Mouse (Mus musculus) Patski (cell line): ENCODE measurements at regions not wholly inside any gene's neighbourhood (a gene's known extent, or its start where the extent isn't known, plus 50 kb on each side); places are given as distances from the start of the nearest gene placed in this dataset.
"Not testable (repeated sequence)": the region's sequence is repeated elsewhere in the genome, so short reads cannot be mapped to it uniquely, and the experiment has no call there.

ENCODE experiments used
- ATAC-seq: fragments of 100-300 bp; one replicate; pipeline ENCODE4 v1.8.0; 2021
- CTCF ChIA-PET: fragments of 350-600 bp; sonication (Branson Sonifier 250); formaldehyde crosslinking; loops from one replicate; lab custom pipeline; 2022; ENCODE audit warnings: inconsistent platforms; lab: Charles Lee
- POLR2A ChIA-PET: fragments of 350-600 bp; sonication (Branson Sonifier 250); formaldehyde crosslinking; loops from one replicate; lab custom pipeline; 2022; ENCODE audit warnings: antibody characterized with exemption, inconsistent platforms; lab: Charles Lee
- DNase-seq: peaks from one replicate; pipeline ENCODE4 v3.0.0-alpha.2; 2011; ENCODE audit warnings: low read depth, low spot score
- H3K27me3 ChIP-seq: fragments of 371-371 bp; one replicate; pipeline ENCODE4 v1.5.1; 2021
- CTCF ChIP-seq: fragments of 100-300 bp; IDR thresholded peaks from one replicate; pipeline ENCODE4 v1.5.1; 2021
- in situ Hi-C: fragments of 300-500 bp; cut with MboI; formaldehyde crosslinking; loops from 3 replicates; pipeline ENCODE4 v1.11.1; 2018; ENCODE audit warnings: low pct_unique_long_range_greater_than_20kb, mixed read lengths

- H3K27me3 ChIP-seq: peaks cover 7% of the 10 kb centered on the region
- no peak for TF ChIP-seq CTCF
- DNase-seq (no peak), ATAC-seq (no peak)
- CTCF ChIA-PET: no interaction called here
- POLR2A ChIA-PET: no interaction called here
- in situ Hi-C loops: no loop called here
Measured at GRCm38 (mm10) chr15:9954941-9955340, 206.3 kb upstream of the Spef2 start.

GRCm38 (mm10) chr15:9974999-9975398 is 202.0 kb upstream of the Prlr start:
- H3K27me3 ChIP-seq: no peaks in the 10 kb centered on the region
- DNase-seq (no peak), ATAC-seq (no peak)
- POLR2A ChIA-PET: no interaction called here
- no peak for TF ChIP-seq CTCF
- CTCF ChIA-PET: no interaction called here
- in situ Hi-C loops: no loop called here

GRCm38 (mm10) chr15:10011289-10012234 is 165.5 kb upstream of the Prlr start:
- CTCF ChIA-PET: no interaction called here
- peaks cover 7% of the 10 kb centered on the region for H3K27me3 ChIP-seq
- POLR2A ChIA-PET: no interaction called here
- DNase-seq: no peak
- TF ChIP-seq CTCF: no peak
- in situ Hi-C loops: no loop called here
- no peak for ATAC-seq

DNA sequence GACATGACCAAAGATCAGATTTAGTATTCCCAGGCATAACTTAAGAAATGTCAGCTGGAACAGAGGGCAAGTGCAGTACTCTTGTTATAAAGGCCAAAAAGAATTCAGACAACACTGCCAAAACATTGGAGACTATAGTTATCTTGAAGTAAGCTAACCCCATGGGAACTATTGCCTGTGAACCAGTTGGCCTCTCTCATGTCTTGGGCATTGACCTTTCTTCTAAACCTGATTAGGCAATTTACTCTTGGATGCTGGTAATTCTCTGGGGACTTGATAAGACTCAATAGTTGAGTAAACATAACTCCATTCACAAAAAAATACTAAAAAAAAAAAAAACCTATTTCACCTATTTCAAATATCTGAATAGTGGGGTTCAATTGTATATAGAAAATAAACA is 159.8 kb upstream of the Prlr start:
- ChIA-PET POLR2A (no interaction called here), CTCF (no interaction called here)
- no peak for TF ChIP-seq CTCF

GRCm38 (mm10) chr15:10029902-10030301 is 147.1 kb upstream of the Prlr start:
- no peak for ATAC-seq
- TF ChIP-seq CTCF: no peak
- in situ Hi-C loops: no loop called here
- ChIA-PET CTCF (no interaction called here), POLR2A (interaction anchor here (0.5 kb wide), 1 partner anchor 391 kb away, joined by 3 read pairs; no protein-coding TSS in a partner anchor)
- H3K27me3 ChIP-seq: no peaks in the 10 kb centered on the region
- DNase-seq: no peak

More for the DNA sequence above, 159.8 kb upstream of the Prlr start:
- in situ Hi-C loops: no loop called here
- ATAC-seq: no peak
- no peak for DNase-seq
- peaks cover 7% of the 10 kb centered on the region for H3K27me3 ChIP-seq

DNA sequence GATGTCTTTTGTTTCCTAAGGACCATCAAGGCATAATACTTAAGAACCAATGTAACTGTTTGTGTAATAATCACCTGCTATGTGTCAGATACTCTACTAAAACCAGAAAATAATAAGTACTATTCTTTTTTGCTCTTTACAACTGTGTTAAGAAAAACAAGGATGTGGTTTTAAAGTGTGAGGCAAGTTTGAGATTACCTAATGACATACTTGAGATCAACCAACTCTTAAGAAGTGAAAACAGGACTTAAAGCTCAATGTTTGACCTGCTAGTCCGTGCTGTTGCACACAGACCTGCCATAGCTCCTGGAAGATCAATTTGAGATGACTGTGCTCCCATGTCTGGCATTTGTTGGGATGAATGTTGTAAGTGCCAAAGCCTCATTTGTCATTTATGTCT is 141.5 kb upstream of the Prlr start:
- no peak for DNase-seq

GRCm38 (mm10) chr15:10036576-10036975 is 140.5 kb upstream of the Prlr start:
- POLR2A ChIA-PET, in situ Hi-C loops, H3K27me3 ChIP-seq, CTCF ChIA-PET, DNase-seq, ATAC-seq: not testable (repeated sequence)

More for the DNA sequence above, 141.5 kb upstream of the Prlr start:
- no peak for ATAC-seq
- no peaks in the 10 kb centered on the region for H3K27me3 ChIP-seq
- ChIA-PET CTCF (no interaction called here), POLR2A (no interaction called here)
- no peak for TF ChIP-seq CTCF
- in situ Hi-C loops: no loop called here

DNA sequence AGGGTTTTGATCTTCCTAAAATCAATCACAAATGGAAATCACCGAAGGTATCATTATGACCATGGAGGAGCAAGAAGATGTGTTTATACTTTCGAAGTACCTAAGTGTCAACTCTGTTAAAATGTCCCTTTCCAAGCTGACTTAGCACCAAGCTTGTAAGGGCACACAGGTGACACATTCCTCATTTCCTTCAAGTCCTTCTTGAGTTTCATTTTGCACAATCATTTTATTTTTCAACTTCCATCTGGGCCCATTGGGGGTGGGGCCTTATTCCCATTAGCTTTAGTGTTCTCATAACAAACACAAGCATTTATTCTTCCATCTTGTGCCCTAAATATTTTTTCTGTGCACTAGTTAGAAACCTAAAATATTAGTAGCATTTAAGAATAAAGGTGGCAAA is 103.5 kb upstream of the Prlr start:
- ChIA-PET CTCF (interaction anchor here (1.3 kb wide), 1 partner anchor 22 kb away, joined by 3 read pairs; no protein-coding TSS in a partner anchor), POLR2A (no interaction called here)
- no peak for TF ChIP-seq CTCF
- no peak for DNase-seq
- in situ Hi-C loops: no loop called here
- no peak for ATAC-seq
- peaks cover 7% of the 10 kb centered on the region for H3K27me3 ChIP-seq

- no peak for ATAC-seq
- in situ Hi-C loops: no loop called here
- peaks cover 7% of the 10 kb centered on the region for H3K27me3 ChIP-seq
- no peak for TF ChIP-seq CTCF
- CTCF ChIA-PET: no interaction called here
- DNase-seq: no peak
- POLR2A ChIA-PET: no interaction called here
Measured at GRCm38 (mm10) chr15:10074916-10075315, 102.1 kb upstream of the Prlr start.

- H3K27me3 ChIP-seq: peaks cover 7% of the 10 kb centered on the region
- DNase-seq (no peak), ATAC-seq (no peak)
- TF ChIP-seq CTCF: no peak
- in situ Hi-C loops: no loop called here
- ChIA-PET CTCF (no interaction called here), POLR2A (interaction anchor here (0.7 kb wide), 1 partner anchor 44 kb away, joined by 3 read pairs; no protein-coding TSS in a partner anchor)
Measured at GRCm38 (mm10) chr15:10075391-10076060, 101.5 kb upstream of the Prlr start.

DNA sequence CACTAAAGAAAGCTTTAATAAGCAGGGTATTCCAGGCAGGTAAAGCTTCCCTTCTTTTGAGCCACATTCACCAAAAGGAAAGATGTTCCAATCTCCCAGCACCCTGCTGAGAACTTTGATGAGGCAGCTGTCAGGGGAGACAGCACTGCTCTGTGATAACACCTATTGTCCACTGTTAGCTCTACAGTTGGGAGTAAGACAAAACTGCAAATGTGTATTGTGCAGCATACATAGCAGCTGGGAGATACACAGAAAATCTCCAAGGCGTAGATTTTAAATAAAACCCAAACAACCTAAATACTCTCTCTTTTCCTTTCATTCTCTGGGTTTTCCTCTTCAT is 101.0 kb upstream of the Prlr start:
- in situ Hi-C loops: no loop called here
- DNase-seq: no peak
- no peak for TF ChIP-seq CTCF
- POLR2A ChIA-PET: interaction anchor here (0.7 to 0.8 kb wide), 2 partner anchors 44 to 230 kb away, joined by 3 to 4 read pairs; no protein-coding TSS in a partner anchor
- peaks cover 7% of the 10 kb centered on the region for H3K27me3 ChIP-seq
- no peak for ATAC-seq
- CTCF ChIA-PET: no interaction called here
